ENCODE assay signal across 9 mouse cellular contexts in genomic region chr4:116168617-116169352, GRCm38 (mm10). TPM values are rescaled to one million over a fixed set of nuclear protein-coding genes. Genes with fewer than 3 reads are reported as not detected.
A peak's percentile ranks its signal among the peaks of the same experiment; 100 is the strongest.
DNase-seq lines count a peak whose midpoint lies in the region; ATAC-seq lines count a peak whose summit lies in the region.
"Had no signal": no experiment of that assay in that cellular context is flagged by ENCODE, and none has a peak within 500 bp of the region (broad histone marks: within the 10 kb centered on the region; RNA-seq: fewer than 3 reads in every experiment).

No protein-coding gene starts in this region.

- no peaks in the 10 kb centered on the region for H3K27me3 ChIP-seq in forebrain, embryonic 15.5 days
- no peaks in the 10 kb centered on the region for H3K27me3 ChIP-seq in limb, embryonic 10.5 days (ENCODE audit: low read depth, poor library complexity, severe bottlenecking)
- no peaks in the 10 kb centered on the region for H3K27me3 ChIP-seq in midbrain, embryonic 13.5 days

- H3K4me2 ChIP-seq in forebrain, embryonic 15.5 days (replicated peaks), result no peak overlapping the region
- H3K4me2 ChIP-seq in midbrain, embryonic 13.5 days (replicated peaks), result no peak overlapping the region

- peak; percentile 72 to 90 for DNase-seq in left cerebral cortex, adult 18-20 months (ENCODE audit: low spot score in 2 of 2)
- DNase-seq in left cerebral cortex, adult 8-10 months (ENCODE audit: low spot score in 2 of 2), result no peak
- DNase-seq in c-Kit-positive CD71-positive TER-119-positive erythroid progenitor cells, embryonic 14.5 days (ENCODE audit: low spot score), result peak; percentile 52
- DNase-seq in induced T-regulatory cell, adult 2 months (ENCODE audit: low read depth), result peak; percentile 79
- DNase-seq in limb, embryonic 10.5 days (ENCODE audit: low spot score), result peak; percentile 77
- peak; percentile 47 to 59 for DNase-seq in spleen, postnatal 36 days (ENCODE audit: low spot score in 2 of 2)

- H3K4me1 ChIP-seq in forebrain, embryonic 15.5 days, result no peaks in the 10 kb centered on the region
- H3K4me1 ChIP-seq in limb, embryonic 10.5 days, result peaks cover 26% of the 10 kb centered on the region
- no peaks in the 10 kb centered on the region for H3K4me1 ChIP-seq in midbrain, embryonic 13.5 days (replicated peaks)

- no peaks in the 10 kb centered on the region for H3K36me3 ChIP-seq in forebrain, embryonic 15.5 days
- no peaks in the 10 kb centered on the region for H3K36me3 ChIP-seq in limb, embryonic 10.5 days
- H3K36me3 ChIP-seq in midbrain, embryonic 13.5 days, result no peaks in the 10 kb centered on the region

- ATAC-seq in forebrain, embryonic 15.5 days (replicated peaks), result peak; percentile 75
- ATAC-seq in midbrain, embryonic 13.5 days, result peak; percentile 84

- 87% methylated on average over 7 of the region's 8 CpGs for WGBS in forebrain, embryonic 15.5 days
- WGBS in limb, embryonic 10.5 days, result 83% methylated on average over 7 of the region's 8 CpGs
- 86% methylated on average over 7 of the region's 8 CpGs for WGBS in midbrain, embryonic 13.5 days

- H3K9ac ChIP-seq in forebrain, embryonic 15.5 days (replicated peaks), result no peak overlapping the region
- no peak overlapping the region for H3K9ac ChIP-seq in midbrain, embryonic 13.5 days (replicated peaks)

- H3K4me3 ChIP-seq in forebrain, embryonic 15.5 days, result no peak overlapping the region
- H3K4me3 ChIP-seq in limb, embryonic 10.5 days, result no peak overlapping the region
- no peak overlapping the region for H3K4me3 ChIP-seq in midbrain, embryonic 13.5 days (replicated peaks)

- no peaks in the 10 kb centered on the region for H3K9me3 ChIP-seq in forebrain, embryonic 15.5 days
- no peaks in the 10 kb centered on the region for H3K9me3 ChIP-seq in limb, embryonic 10.5 days (replicated peaks)
- no peaks in the 10 kb centered on the region for H3K9me3 ChIP-seq in midbrain, embryonic 13.5 days

- H3K27ac ChIP-seq in forebrain, embryonic 15.5 days (replicated peaks), result no peak overlapping the region
- no peak overlapping the region for H3K27ac ChIP-seq in limb, embryonic 10.5 days
- H3K27ac ChIP-seq in midbrain, embryonic 13.5 days, result no peak overlapping the region

RNA-seq across cellular contexts. Expression of gene Tspan1, which starts 1.4 kb away (rescaled TPM):
- total RNA-seq in left cerebral cortex, adult 18-20 months (2021), result under 1 TPM in 1 of 2 experiments, not detected in 1; 0.33 TPM
- total RNA-seq in left cerebral cortex, adult 8-10 months (2022), result under 1 TPM in 1 of 4 experiments, not detected in 3; 0.23 TPM
- 0.28 TPM in 1 of 2 replicates, not detected in the other for polyA plus RNA-seq in forebrain, embryonic 15.5 days (2015; fragmentation: Nextera tagmentation; extraction: Ambion mirVana)
- not detected in 2 replicates for polyA plus RNA-seq in limb, embryonic 10.5 days (2016; fragmentation: Nextera tagmentation; extraction: Ambion mirVana)
- 0.11 TPM in 1 of 2 replicates, not detected in the other for polyA plus RNA-seq in midbrain, embryonic 13.5 days (2015; fragmentation: Nextera tagmentation; extraction: Ambion mirVana)

RNA-seq across cellular contexts. Expression of gene 1700042G07Rik, which starts 4.4 kb away (rescaled TPM):
- total RNA-seq in left cerebral cortex, adult 18-20 months (2021), result not detected
- total RNA-seq in left cerebral cortex, adult 8-10 months (2022), result not detected
- polyA plus RNA-seq in forebrain, embryonic 15.5 days (2015; fragmentation: Nextera tagmentation; extraction: Ambion mirVana), result not detected in 2 replicates
- polyA plus RNA-seq in limb, embryonic 10.5 days (2016; fragmentation: Nextera tagmentation; extraction: Ambion mirVana), result not detected in 2 replicates
- polyA plus RNA-seq in midbrain, embryonic 13.5 days (2015; fragmentation: Nextera tagmentation; extraction: Ambion mirVana), result not detected in 2 replicates
- total RNA-seq: adrenal gland, postnatal 4 days had no signal

RNA-seq across cellular contexts. Expression of gene Gm49337, which starts 4.4 kb away (rescaled TPM):
- total RNA-seq in left cerebral cortex, adult 18-20 months (2021), result 1 to 10 TPM; 2.3 to 5.9 TPM
- under 1 TPM in 1 of 4 experiments, not detected in 3; 0.53 TPM for total RNA-seq in left cerebral cortex, adult 8-10 months (2022)
- polyA plus RNA-seq in forebrain, embryonic 15.5 days (2015; fragmentation: Nextera tagmentation; extraction: Ambion mirVana), result not detected in 2 replicates
- polyA plus RNA-seq in limb, embryonic 10.5 days (2016; fragmentation: Nextera tagmentation; extraction: Ambion mirVana), result not detected in 2 replicates
- not detected in 2 replicates for polyA plus RNA-seq in midbrain, embryonic 13.5 days (2015; fragmentation: Nextera tagmentation; extraction: Ambion mirVana)
- total RNA-seq: adrenal gland, postnatal 4 days had no signal

RNA-seq across cellular contexts. Expression of gene Lurap1, which starts 17.6 kb away (rescaled TPM):
- 10 to 100 TPM; 36.7 to 37.7 TPM for total RNA-seq in left cerebral cortex, adult 18-20 months (2021)
- 10 to 100 TPM; 32.3 to 37.9 (median 33.4) TPM for total RNA-seq in left cerebral cortex, adult 8-10 months (2022)
- polyA plus RNA-seq in forebrain, embryonic 15.5 days (2015; fragmentation: Nextera tagmentation; extraction: Ambion mirVana), result 2.4 TPM in 2 replicates
- polyA plus RNA-seq in limb, embryonic 10.5 days (2016; fragmentation: Nextera tagmentation; extraction: Ambion mirVana), result 1.6 and 2.2 TPM in 2 replicates
- 1.5 and 2.2 TPM in 2 replicates for polyA plus RNA-seq in midbrain, embryonic 13.5 days (2015; fragmentation: Nextera tagmentation; extraction: Ambion mirVana)

RNA-seq across cellular contexts. Expression of gene Pomgnt1, which starts 45.1 kb away (rescaled TPM):
- 10 to 100 TPM; 77.7 to 83.0 TPM for total RNA-seq in left cerebral cortex, adult 18-20 months (2021)
- 10 to 100 TPM; 78.4 to 93.2 (median 82.4) TPM for total RNA-seq in left cerebral cortex, adult 8-10 months (2022)
- polyA plus RNA-seq in forebrain, embryonic 15.5 days (2015; fragmentation: Nextera tagmentation; extraction: Ambion mirVana), result 63.5 and 66.1 TPM in 2 replicates
- 59.2 and 67.7 TPM in 2 replicates for polyA plus RNA-seq in limb, embryonic 10.5 days (2016; fragmentation: Nextera tagmentation; extraction: Ambion mirVana)
- polyA plus RNA-seq in midbrain, embryonic 13.5 days (2015; fragmentation: Nextera tagmentation; extraction: Ambion mirVana), result 51.8 and 56.9 TPM in 2 replicates

Comparison
In these comparisons a context has a peak if more than half of its experiments do, and no peak if none do; other contexts are left out.
1. DNase-seq: peak in left cerebral cortex, adult 18-20 months (2 of 2), c-Kit-positive CD71-positive TER-119-positive erythroid progenitor cells, embryonic 14.5 days (single experiment), induced T-regulatory cell, adult 2 months (single experiment), limb, embryonic 10.5 days (single experiment) and spleen, postnatal 36 days (2 of 2); none in left cerebral cortex, adult 8-10 months (0 of 2).